Mouse (Mus musculus): ENCODE results near the gene Gm5796.
"Not testable (repeated sequence)": the region's sequence is repeated elsewhere in the genome, so short reads cannot be mapped to it uniquely, and the experiment has no call there.

The Gm5796 gene

GRCm38 (mm10) chr14:4023641-4024040, at the start of gene Gm5796:
Gm5796 (plus strand) TSS chr14:4023941.
- not testable (repeated sequence) for DNase-seq (ENCODE audit: low read depth, low spot score)

GRCm38 (mm10) chr14:3998094-3998493, 25.6 kb upstream of the Gm5796 start, which contains the start of gene Gm3099:
Gm3099 (plus strand) TSS chr14:3998394.
- not testable (repeated sequence) for DNase-seq (ENCODE audit: low read depth, low spot score)

GRCm38 (mm10) chr14:4083820-4084219, 60.1 kb downstream of the Gm5796 start, which contains the start of gene Gm3115:
Gm3115 (plus strand) TSS chr14:4084120.
- DNase-seq (ENCODE audit: low read depth, low spot score): not testable (repeated sequence)
